Comparison of ENCODE assay signal across 1 mouse cellular context in the genomic region with DNA sequence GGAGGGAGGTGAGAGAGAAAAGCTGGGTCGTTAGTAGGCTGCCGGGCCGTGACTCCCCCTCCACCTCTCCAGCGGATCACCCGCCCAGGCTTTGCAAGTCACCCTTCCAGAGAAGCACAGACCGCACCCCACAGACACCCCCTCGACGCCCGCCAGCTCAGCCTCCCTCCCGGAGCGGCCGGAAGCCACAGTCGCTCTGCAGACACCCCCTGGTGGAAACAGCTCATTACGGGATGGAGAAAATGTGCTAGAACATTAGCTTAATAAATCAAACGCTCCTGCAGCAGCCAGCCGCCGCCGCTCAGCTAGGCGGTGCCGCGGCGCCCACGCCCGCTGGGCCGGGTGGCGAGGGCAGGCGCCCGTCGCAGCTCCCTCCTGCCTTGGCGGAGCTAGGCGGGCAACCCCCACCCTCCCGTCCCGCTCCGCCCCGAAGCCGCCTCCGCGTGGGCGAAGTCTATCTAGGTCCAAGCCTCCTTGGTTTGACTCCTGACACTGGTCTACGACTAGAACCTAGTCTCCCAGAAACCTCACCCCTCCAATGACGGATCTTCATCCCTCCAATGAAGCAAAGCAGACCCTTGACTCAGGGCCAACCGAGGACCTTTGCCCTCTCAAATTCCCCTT.
A peak's percentile ranks its signal among the peaks of the same experiment; 100 is the strongest.
TF ChIP-seq lines count a peak whose summit lies in the region.

No protein-coding gene starts in this region.

TF ChIP-seq in CH12.LX, 34 proteins besides CTCF, POLR2A, EP300 and RAD21 (continued from another document):
- no peak for TF ChIP-seq POLR2AphosphoS2 (IDR thresholded peaks at IDR 0.05; ENCODE audit: low read depth, low read length)
- peak; percentile 16; the same call in 1 of the 2 replicates for TF ChIP-seq TCF12 (IDR thresholded peaks at IDR 0.05; ENCODE audit: low read depth, low read length)
